Mouse (Mus musculus) left cerebral cortex, postnatal 14 days (tissue): ENCODE data around the gene Il12b. TPM values are rescaled to one million over a fixed set of nuclear protein-coding genes. Genes with fewer than 3 reads are reported as not detected.

ENCODE experiments used
- total RNA-seq, 2 experiments: library from RNA; stranded (reverse); gene quantifications; 2 replicates each; pipeline ENCODE4 v1.2.3; 2021

The Il12b gene
- total RNA-seq, 2 experiments from 2014 or later, result not detected

Other genes starting within 250 kb of the Il12b start
- 10 to 100 TPM; 36.4 to 42.3 TPM for gene Ublcp1, start 70.4 kb downstream of the Il12b start, total RNA-seq
- gene Rnf145, start 118.9 kb downstream of the Il12b start, total RNA-seq, result 100 to 1,000 TPM; 106 to 109 TPM
- gene Ebf1, start 217.3 kb downstream of the Il12b start, total RNA-seq, result 1 to 10 TPM; 4.2 to 4.6 TPM